Mouse (Mus musculus): ENCODE measurements around the gene Nedd9. TPM values are rescaled to one million over a fixed set of nuclear protein-coding genes. Genes with fewer than 3 reads are reported as not detected.

Gene Nedd9
- 20.0 and 25.5 TPM in 2 replicates for polyA plus RNA-seq (2012; rRNA removed; ENCODE audit: low replicate concordance)

GRCm38 (mm10) chr13:41486606-41487408 is at the start of gene Nedd9:
Gene Nedd9, minus strand, starts transcription at chr13:41487362.

GRCm38 (mm10) chr13:41273927-41274650 is 213.1 kb downstream of the Nedd9 start, which contains the start of gene Gm17364:
Gene Gm17364, minus strand, starts transcription at chr13:41273977.

Other genes starting within 250 kb of the Nedd9 start
- 6.7 and 9.8 TPM in 2 replicates for gene Smim13, start 237.5 kb downstream of the Nedd9 start, polyA plus RNA-seq (2012; rRNA removed; ENCODE audit: low replicate concordance)
- not detected in 2 replicates for gene Gm17364, start 213.4 kb downstream of the Nedd9 start, polyA plus RNA-seq (2012; rRNA removed; ENCODE audit: low replicate concordance)
- 4.7 and 5.7 TPM in 2 replicates for gene Tmem170b, start 118.5 kb upstream of the Nedd9 start, polyA plus RNA-seq (2012; rRNA removed; ENCODE audit: low replicate concordance)

All from mammary gland, adult 2 months (tissue).